In the genomic region with DNA sequence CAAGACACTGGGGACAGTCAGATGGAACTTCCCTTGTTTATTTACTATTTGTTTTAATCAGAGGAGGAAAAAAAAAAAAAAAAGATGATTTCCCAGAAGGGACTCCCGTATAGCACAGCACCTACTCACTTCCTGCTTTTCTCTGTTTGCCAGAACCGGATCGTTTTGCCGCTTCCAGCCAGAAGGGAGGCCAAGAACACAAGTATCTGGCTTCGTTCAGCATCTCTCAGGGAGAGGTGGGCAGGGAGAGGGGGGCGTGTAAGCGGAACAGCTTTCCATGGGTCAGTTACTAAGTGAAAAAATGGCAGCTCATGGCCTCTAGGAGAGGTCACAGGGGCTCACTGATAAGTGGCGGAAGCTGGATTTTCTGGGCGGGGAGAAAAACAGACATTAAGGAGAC, we compare ENCODE assay signal across 24 mouse cellular contexts.
DNase-seq lines count a peak whose midpoint lies in the region; ATAC-seq lines count a peak whose summit lies in the region.
"Had no signal": no experiment of that assay in that cellular context is flagged by ENCODE, and none has a peak within 500 bp of the region (broad histone marks: within the 10 kb centered on the region; RNA-seq: fewer than 3 reads in every experiment).

No protein-coding gene starts in this region.

- H3K9me3 ChIP-seq in midbrain, embryonic 14.5 days (ENCODE audit: control insufficient read depth, low read length): no peaks in the 10 kb centered on the region
- no peaks in the 10 kb centered on the region for H3K9me3 ChIP-seq in midbrain, embryonic 16.5 days (replicated peaks; ENCODE audit: control insufficient read depth, low read length, poor library complexity, severe bottlenecking)
- H3K9me3 ChIP-seq: embryonic facial prominence, embryonic 12.5 days; embryonic facial prominence, embryonic 15.5 days; forebrain, embryonic 12.5 days; heart, embryonic 12.5 days; heart, embryonic 15.5 days; hindbrain, embryonic 10.5 days; hindbrain, embryonic 13.5 days had no signal

- peak; percentile 47 to 57 for DNase-seq in cerebellum, postnatal 10 days
- DNase-seq in frontal cortex, postnatal 36 days (ENCODE audit: low spot score in 2 of 2): no peak
- DNase-seq in midbrain, embryonic 14.5 days: no peak
- DNase-seq: adrenal gland, adult 2 months; adrenal gland, postnatal 14 days; cerebellum, adult 9-11 months; gastrocnemius, postnatal 25 days; heart, adult 18-20 months; heart, postnatal 10 days; heart, postnatal 36 days; kidney, adult 2 months had no signal

- H3K27ac ChIP-seq in midbrain, embryonic 14.5 days (replicated peaks; ENCODE audit: low read depth, low read length): 0 out of 2 replicates have a peak overlapping the region, but pooled peaks have one; percentile 32
- H3K27ac ChIP-seq in midbrain, embryonic 16.5 days (ENCODE audit: low read length): no peak overlapping the region
- H3K27ac ChIP-seq: embryonic facial prominence, embryonic 12.5 days; embryonic facial prominence, embryonic 15.5 days; forebrain, embryonic 12.5 days; heart, embryonic 15.5 days; hindbrain, embryonic 10.5 days had no signal

- 66% methylated on average over 9 of the region's 9 CpGs for WGBS in midbrain, embryonic 14.5 days
- 67% methylated on average over 9 of the region's 9 CpGs for WGBS in midbrain, embryonic 16.5 days

- H3K4me1 ChIP-seq in midbrain, embryonic 14.5 days (ENCODE audit: control insufficient read depth, insufficient read depth, low read length): peaks cover 17% of the 10 kb centered on the region
- peaks cover 21% of the 10 kb centered on the region for H3K4me1 ChIP-seq in midbrain, embryonic 16.5 days (ENCODE audit: control insufficient read depth, insufficient read depth, low read length)
- H3K4me1 ChIP-seq: embryonic facial prominence, embryonic 12.5 days; embryonic facial prominence, embryonic 15.5 days; heart, embryonic 12.5 days had no signal

- ATAC-seq in cerebellum, adult (ENCODE audit: insufficient number of reproducible peaks, low FRiP score, low TSS enrichment): no peak
- ATAC-seq in frontal cortex, adult (ENCODE audit: low TSS enrichment): 0 out of 2 replicates have a peak, but pooled peaks have one; percentile 22
- no peak for ATAC-seq in midbrain, embryonic 14.5 days (ENCODE audit: low FRiP score, low TSS enrichment)
- ATAC-seq in midbrain, embryonic 16.5 days: no peak
- ATAC-seq: CD4-positive, CD25-positive, alpha-beta regulatory T cell, adult 4 months; forebrain, embryonic 16.5 days; hindbrain, embryonic 16.5 days had no signal

- H3K9ac ChIP-seq in midbrain, embryonic 14.5 days (replicated peaks; ENCODE audit: low read length): no peak overlapping the region
- H3K9ac ChIP-seq in midbrain, embryonic 16.5 days (ENCODE audit: low read depth, low read length): no peak overlapping the region
- H3K9ac ChIP-seq: embryonic facial prominence, embryonic 12.5 days; embryonic facial prominence, embryonic 15.5 days; forebrain, embryonic 12.5 days; heart, embryonic 12.5 days; heart, embryonic 15.5 days; hindbrain, embryonic 13.5 days had no signal

- no peaks in the 10 kb centered on the region for H3K27me3 ChIP-seq in midbrain, embryonic 14.5 days (ENCODE audit: control insufficient read depth, insufficient read depth, low read length)
- H3K27me3 ChIP-seq in midbrain, embryonic 16.5 days (ENCODE audit: control insufficient read depth, insufficient read depth, low read depth, low read length): no peaks in the 10 kb centered on the region
- H3K27me3 ChIP-seq: embryonic facial prominence, embryonic 12.5 days; embryonic facial prominence, embryonic 15.5 days; forebrain, embryonic 12.5 days; heart, embryonic 12.5 days; heart, embryonic 15.5 days; hindbrain, embryonic 13.5 days had no signal

- no peaks in the 10 kb centered on the region for H3K36me3 ChIP-seq in midbrain, embryonic 14.5 days (ENCODE audit: control insufficient read depth, insufficient read depth, low read length)
- H3K36me3 ChIP-seq in midbrain, embryonic 16.5 days (ENCODE audit: control insufficient read depth, insufficient read depth, low read length): no peaks in the 10 kb centered on the region
- H3K36me3 ChIP-seq: embryonic facial prominence, embryonic 12.5 days; embryonic facial prominence, embryonic 15.5 days; forebrain, embryonic 12.5 days; heart, embryonic 12.5 days; heart, embryonic 15.5 days; hindbrain, embryonic 10.5 days; hindbrain, embryonic 13.5 days had no signal

- no peak overlapping the region for H3K4me3 ChIP-seq in midbrain, embryonic 14.5 days (replicated peaks; ENCODE audit: low read depth, low read length)
- no peak overlapping the region for H3K4me3 ChIP-seq in midbrain, embryonic 16.5 days (ENCODE audit: low read depth, low read length)
- H3K4me3 ChIP-seq: embryonic facial prominence, embryonic 12.5 days; embryonic facial prominence, embryonic 15.5 days; forebrain, embryonic 12.5 days; heart, embryonic 12.5 days; heart, embryonic 15.5 days; hindbrain, embryonic 10.5 days; hindbrain, embryonic 13.5 days had no signal

- H3K4me2 ChIP-seq in midbrain, embryonic 14.5 days (ENCODE audit: low read length): no peak overlapping the region
- no peak overlapping the region for H3K4me2 ChIP-seq in midbrain, embryonic 16.5 days (ENCODE audit: low read length)
- H3K4me2 ChIP-seq: embryonic facial prominence, embryonic 12.5 days; embryonic facial prominence, embryonic 15.5 days; forebrain, embryonic 12.5 days; heart, embryonic 12.5 days; heart, embryonic 15.5 days; hindbrain, embryonic 13.5 days had no signal

Comparison
In these comparisons a context has a peak if more than half of its experiments do, and no peak if none do; other contexts are left out.
1. DNase-seq: peak in cerebellum, postnatal 10 days (2 of 2); none in frontal cortex, postnatal 36 days (0 of 2) and midbrain, embryonic 14.5 days (single experiment).